Mouse (Mus musculus) spleen, adult 2 months (tissue): ENCODE measurements around the gene Corin.

Source experiments
- CTCF ChIP-seq: fragments of 200-500 bp; IDR thresholded peaks from 2 replicates; pipeline ENCODE4 v1.5.1; 2011; ENCODE audit warnings: mild to moderate bottlenecking, inconsistent platforms; ENCODE audit not compliant: insufficient read depth, insufficient read length, insufficient replicate concordance; ENCODE audit errors: extremely low read depth
- POLR2A ChIP-seq: fragments of 200-500 bp; IDR thresholded peaks from 2 replicates; pipeline ENCODE4 v1.6.1; 2011; ENCODE audit warnings: low read depth, low read length, inconsistent platforms

- TF ChIP-seq CTCF (no peak), POLR2A (no peak)
Observed at GRCm38 (mm10) chr5:72258409-72259297, 245.6 kb downstream of the Corin start.
